Mouse (Mus musculus) ES-E14 (cell line): ENCODE data around the gene Dync2h1. TPM values are rescaled to one million over a fixed set of nuclear protein-coding genes. Genes with fewer than 3 reads are reported as not detected.

Experiments
- DNase-seq: peaks from one replicate; pipeline ENCODE4 v3.0.0-alpha.2; 2013; ENCODE audit warnings: low read depth, low spot score
- H3K27ac ChIP-seq: 2 replicates; pipeline ENCODE4 v1.5.1; 2012; ENCODE audit warnings: low read depth, mild to moderate bottlenecking, low read length, moderate library complexity, mixed read lengths; ENCODE audit not compliant: poor library complexity, insufficient read depth, severe bottlenecking
- H3K36me3 ChIP-seq: 2 replicates; pipeline ENCODE4 v1.6.1; 2012; ENCODE audit warnings: mild to moderate bottlenecking, low read length, moderate library complexity, mixed read lengths; ENCODE audit not compliant: control insufficient read depth, poor library complexity, insufficient read depth, severe bottlenecking
- H3K4me1 ChIP-seq, 2 experiments: fragments of 150-350 bp in 1 of 2; sonication (generic) in 1 of 2; 2 replicates each; pipeline ENCODE4 v1.6.1; 2012; ENCODE audit warnings: low read length in 2 of 2, mild to moderate bottlenecking in 1 of 2, mixed read lengths in 1 of 2; ENCODE audit not compliant: control insufficient read depth in 2 of 2, insufficient read depth in 2 of 2, poor library complexity in 1 of 2
- H3K4me3 ChIP-seq, 2 experiments: fragments of 150-350 bp in 1 of 2; sonication (generic) in 1 of 2; 2 replicates each; pipeline ENCODE4 v1.5.1; 2012; ENCODE audit warnings: low read length in 2 of 2, low read depth in 1 of 2, mild to moderate bottlenecking in 1 of 2, mixed read lengths in 1 of 2; ENCODE audit not compliant: insufficient read depth in 1 of 2, poor library complexity in 1 of 2, severe bottlenecking in 1 of 2
- H3K9ac ChIP-seq: 2 replicates; pipeline ENCODE4 v1.6.1; 2012; ENCODE audit warnings: low read depth, mild to moderate bottlenecking, low read length, mixed read lengths; ENCODE audit not compliant: poor library complexity, insufficient read depth, severe bottlenecking
- H3K9me3 ChIP-seq: fragments of 150-350 bp; sonication (generic); 2 replicates; pipeline ENCODE4 v1.6.1; 2012; ENCODE audit warnings: low read depth, mild to moderate bottlenecking, low read length; ENCODE audit not compliant: control insufficient read depth, insufficient read depth
- CHD2 ChIP-seq: IDR thresholded peaks from 2 replicates; pipeline ENCODE4 v1.6.1; 2014; ENCODE audit warnings: mild to moderate bottlenecking, low read depth, low read length, inconsistent platforms
- HCFC1 ChIP-seq: IDR thresholded peaks from 2 replicates; pipeline ENCODE4 v1.6.1; 2012; ENCODE audit warnings: low read length, inconsistent platforms, borderline replicate concordance; ENCODE audit not compliant: insufficient read depth
- MAFK ChIP-seq: IDR thresholded peaks from 2 replicates; pipeline ENCODE4 v1.6.1; 2014; ENCODE audit warnings: mild to moderate bottlenecking, low read depth, low read length, inconsistent platforms; ENCODE audit not compliant: insufficient read depth
- ZC3H11A ChIP-seq: IDR thresholded peaks from 2 replicates; pipeline ENCODE4 v1.6.1; 2012; ENCODE audit warnings: low read depth, mild to moderate bottlenecking, inconsistent platforms, low read length, borderline replicate concordance
- ZNF384 ChIP-seq: IDR thresholded peaks from 2 replicates; pipeline ENCODE4 v1.6.1; 2012; ENCODE audit warnings: low read depth, low read length, inconsistent platforms
- in situ Hi-C, 2 experiments: fragments of 600-800 bp; cut with MboI; formaldehyde crosslinking; loops; one replicate each; pipeline ENCODE4 v1.15.1; 2025; ENCODE audit warnings: low sequenced_read_pairs in 2 of 2, inconsistent platforms in 1 of 2; ENCODE audit not compliant: unreplicated experiment in 2 of 2
- total RNA-seq: library from RNA; depleted of rRNA; stranded (reverse); fragments of 300-350 nt; gene quantifications from 2 replicates; pipeline ENCODE4 v1.2.3, GENCODE M21; 2012

Gene Dync2h1
- total RNA-seq, 1 experiment = 7.0 TPM

- TF ChIP-seq MAFK (no peak), ZNF384 (no peak), HCFC1 (no peak), CHD2 (no peak), ZC3H11A (no peak)
- Histone ChIP-seq H3K9ac (no peak overlapping the region), H3K27ac (no peak overlapping the region), H3K4me3 (no peak overlapping the region), H3K36me3 (no peaks in the 10 kb centered on the region), H3K9me3 (no peaks in the 10 kb centered on the region), H3K4me1 (no peaks in the 10 kb centered on the region)
- DNase-seq = no peak
- in situ Hi-C loops = no loop called here
These were observed 74.1 kb downstream of the Dync2h1 start for GRCm38 (mm10) chr9:7110166-7110565.

GRCm38 (mm10) chr9:7101361-7101760 lies 82.9 kb downstream of the Dync2h1 start:
- H3K9me3 ChIP-seq = no peaks in the 10 kb centered on the region
- no peak overlapping the region for H3K4me3 ChIP-seq
- no peak for TF ChIP-seq CHD2
- TF ChIP-seq ZC3H11A = no peak
- TF ChIP-seq HCFC1 = no peak
- no peak for TF ChIP-seq ZNF384
- no peak for TF ChIP-seq MAFK
- H3K36me3 ChIP-seq = no peaks in the 10 kb centered on the region
- H3K4me1 ChIP-seq = no peaks in the 10 kb centered on the region
- no peak for DNase-seq
- in situ Hi-C loops = no loop called here
- H3K27ac ChIP-seq = no peak overlapping the region
- H3K9ac ChIP-seq = no peak overlapping the region

- TF ChIP-seq ZNF384 (no peak), CHD2 (no peak), HCFC1 (no peak), ZC3H11A (no peak), MAFK (no peak)
- Histone ChIP-seq H3K9ac (no peak overlapping the region), H3K4me1 (no peaks in the 10 kb centered on the region), H3K4me3 (no peak overlapping the region), H3K36me3 (no peaks in the 10 kb centered on the region), H3K9me3 (no peaks in the 10 kb centered on the region), H3K27ac (no peak overlapping the region)
- DNase-seq = no peak
- in situ Hi-C loops = no loop called here
These were observed 109.6 kb downstream of the Dync2h1 start for GRCm38 (mm10) chr9:7074625-7075024.

- TF ChIP-seq MAFK = no peak
- TF ChIP-seq HCFC1 = no peak
- TF ChIP-seq CHD2 = no peak
- no peak for TF ChIP-seq ZNF384
- TF ChIP-seq ZC3H11A = no peak
- in situ Hi-C loops = no loop called here
- no peaks in the 10 kb centered on the region for H3K36me3 ChIP-seq
- no peak overlapping the region for H3K4me3 ChIP-seq
- no peaks in the 10 kb centered on the region for H3K9me3 ChIP-seq
- H3K9ac ChIP-seq = no peak overlapping the region
- H3K27ac ChIP-seq = no peak overlapping the region
- no peak for DNase-seq
- no peaks in the 10 kb centered on the region for H3K4me1 ChIP-seq
These were observed 113.4 kb downstream of the Dync2h1 start for GRCm38 (mm10) chr9:7070846-7071245.

- no peak for TF ChIP-seq ZNF384
- no peak for TF ChIP-seq HCFC1
- TF ChIP-seq CHD2 = no peak
- peak; percentile 46; the same call in 1 of the 2 replicates for TF ChIP-seq ZC3H11A
- no peak for TF ChIP-seq MAFK
- peak; percentile 45 for DNase-seq
- in situ Hi-C loops = no loop called here
These were observed 133.7 kb downstream of the Dync2h1 start for GRCm38 (mm10) chr9:7050588-7050987.

More at GRCm38 (mm10) chr9:7050588-7050987, 133.7 kb downstream of the Dync2h1 start:
- Histone ChIP-seq H3K27ac (no peak overlapping the region), H3K36me3 (no peaks in the 10 kb centered on the region), H3K9me3 (no peaks in the 10 kb centered on the region), H3K4me1 (peaks cover 0 to 2% of the 10 kb centered on the region in 2 experiments; a peak in 1 of 4 replicates), H3K4me3 (no peak overlapping the region), H3K9ac (no peak overlapping the region)
